Mouse (Mus musculus) intestine, postnatal 0 days (tissue): ENCODE data around the gene Olfr1028. TPM values are rescaled to one million over a fixed set of nuclear protein-coding genes. Genes with fewer than 3 reads are reported as not detected.

ENCODE experiments used
- ATAC-seq: fragments of 200-750 bp; cut with Nextera tagmentation; 2 replicates; pipeline ENCODE4 v1.8.0; 2017; ENCODE audit warnings: mild to moderate bottlenecking, moderate TSS enrichment, moderate library complexity
- H3K27ac ChIP-seq: fragments of 300-500 bp; sonication (generic); 2 replicates; pipeline ENCODE4 v1.5.1; 2014; ENCODE audit warnings: mild to moderate bottlenecking, low read depth, low read length, moderate library complexity
- H3K27me3 ChIP-seq: fragments of 300-500 bp; sonication (generic); replicated peaks from 2 replicates; pipeline ENCODE4 v1.6.1; 2014; ENCODE audit warnings: low read length, mixed read lengths; ENCODE audit not compliant: control insufficient read depth, insufficient read depth
- H3K36me3 ChIP-seq: fragments of 300-500 bp; sonication (generic); 2 replicates; pipeline ENCODE4 v1.6.1; 2014; ENCODE audit warnings: mild to moderate bottlenecking, moderate library complexity; ENCODE audit not compliant: control insufficient read depth, insufficient read depth
- H3K4me1 ChIP-seq: fragments of 300-500 bp; sonication (generic); replicated peaks from 2 replicates; pipeline ENCODE4 v1.6.1; 2014; ENCODE audit warnings: antibody characterized with exemption, low read length, mixed read lengths; ENCODE audit not compliant: control insufficient read depth, insufficient read depth
- H3K4me2 ChIP-seq: fragments of 300-500 bp; sonication (generic); replicated peaks from 2 replicates; pipeline ENCODE4 v1.6.1; 2014; ENCODE audit warnings: low read depth, mild to moderate bottlenecking, moderate library complexity
- H3K4me3 ChIP-seq: fragments of 300-500 bp; sonication (generic); 2 replicates; pipeline ENCODE4 v1.5.1; 2014; ENCODE audit warnings: low read depth, low read length
- H3K9ac ChIP-seq: fragments of 300-500 bp; sonication (generic); 2 replicates; pipeline ENCODE4 v1.6.1; 2014; ENCODE audit warnings: mild to moderate bottlenecking, low read depth, low read length
- H3K9me3 ChIP-seq: fragments of 300-500 bp; sonication (generic); 2 replicates; pipeline ENCODE4 v1.6.1; 2016; ENCODE audit warnings: mixed run types; ENCODE audit not compliant: control insufficient read depth
- CTCF ChIP-seq: sonication (generic); IDR thresholded peaks from 2 replicates; pipeline ENCODE4 v1.5.1; 2016; ENCODE audit warnings: low read depth, mild to moderate bottlenecking, control low read depth, antibody characterized with exemption, moderate library complexity
- WGBS: fragments of 180-500 bp; shearing (Covaris S2); extraction: QIAGEN DNeasy Blood & Tissue Kit; methylation state at CpG from one replicate; pipeline ENCODE4 v1.1.7; 2014; 5-methylcytosine and 5-hydroxymethylcytosine counted together
- polyA plus RNA-seq: library from polyadenylated mRNA; unstranded; fragments of >200 nt; fragmentation: Nextera tagmentation; extraction: Ambion mirVana; gene quantifications from 2 replicates; pipeline ENCODE4 v1.2.1, GENCODE M21; 2015

Olfr1028 gene
- not detected in 2 replicates for polyA plus RNA-seq

- Histone ChIP-seq H3K4me1 (no peaks in the 10 kb centered on the region), H3K27me3 (no peaks in the 10 kb centered on the region), H3K9me3 (no peaks in the 10 kb centered on the region), H3K27ac (no peak within 1 kb of the TSS), H3K4me3 (no peak within 1 kb of the TSS), H3K36me3 (no peaks in the 10 kb centered on the region), H3K4me2 (no peak within 1 kb of the TSS), H3K9ac (no peak within 1 kb of the TSS)
- no peak for TF ChIP-seq CTCF
- WGBS: 73% methylated on average over 1 of the region's 1 CpGs
- no peak for ATAC-seq
Measured at GRCm38 (mm10) chr2:85950137-85950536, at the start of gene Olfr1028. TSS of gene Olfr1028 (plus strand) at chr2:85950437.

GRCm38 (mm10) chr2:85904952-85905351, 45.3 kb upstream of the Olfr1028 start, which contains the start of gene Olfr1024:
TSS of gene Olfr1024 (minus strand) at chr2:85905052.
- no peak for TF ChIP-seq CTCF

GRCm38 (mm10) chr2:85913197-85913596, 37.0 kb upstream of the Olfr1028 start:
- no peak for ATAC-seq
- H3K27ac ChIP-seq: no peak overlapping the region
- no peak overlapping the region for H3K4me2 ChIP-seq
- no peak overlapping the region for H3K4me3 ChIP-seq
- H3K9ac ChIP-seq: no peak overlapping the region
- no peaks in the 10 kb centered on the region for H3K4me1 ChIP-seq
- no peaks in the 10 kb centered on the region for H3K36me3 ChIP-seq
- no peak for TF ChIP-seq CTCF
- no peaks in the 10 kb centered on the region for H3K27me3 ChIP-seq
- no peaks in the 10 kb centered on the region for H3K9me3 ChIP-seq

More at GRCm38 (mm10) chr2:85904952-85905351, 45.3 kb upstream of the Olfr1028 start, which contains the start of gene Olfr1024:
- Histone ChIP-seq H3K27me3 (no peaks in the 10 kb centered on the region), H3K4me3 (no peak within 1 kb of the TSS), H3K9me3 (no peaks in the 10 kb centered on the region), H3K4me1 (no peaks in the 10 kb centered on the region), H3K9ac (no peak within 1 kb of the TSS), H3K4me2 (no peak within 1 kb of the TSS), H3K36me3 (no peaks in the 10 kb centered on the region), H3K27ac (no peak within 1 kb of the TSS)
- WGBS: 88% methylated on average over 3 of the region's 3 CpGs
- ATAC-seq: no peak

GRCm38 (mm10) chr2:85914893-85915292, 35.3 kb upstream of the Olfr1028 start, which contains the start of gene Olfr1025-ps1:
TSS of gene Olfr1025-ps1 (plus strand) at chr2:85915193.
- Histone ChIP-seq H3K9me3 (no peaks in the 10 kb centered on the region), H3K4me1 (no peaks in the 10 kb centered on the region), H3K4me3 (no peak within 1 kb of the TSS), H3K27ac (no peak within 1 kb of the TSS), H3K9ac (no peak within 1 kb of the TSS), H3K27me3 (no peaks in the 10 kb centered on the region), H3K4me2 (no peak within 1 kb of the TSS), H3K36me3 (no peaks in the 10 kb centered on the region)
- 48% methylated on average over 1 of the region's 1 CpGs for WGBS
- TF ChIP-seq CTCF: no peak
- ATAC-seq: no peak

GRCm38 (mm10) chr2:85921258-85921657, 29.0 kb upstream of the Olfr1028 start, which contains the start of gene Olfr1026:
TSS of gene Olfr1026 (plus strand) at chr2:85921558.
- no peaks in the 10 kb centered on the region for H3K36me3 ChIP-seq
- H3K27me3 ChIP-seq: no peaks in the 10 kb centered on the region
- H3K4me3 ChIP-seq: no peak within 1 kb of the TSS
- H3K9me3 ChIP-seq: no peaks in the 10 kb centered on the region
- no peak for TF ChIP-seq CTCF
- H3K9ac ChIP-seq: no peak within 1 kb of the TSS
- WGBS: 88% methylated on average over 3 of the region's 3 CpGs
- H3K27ac ChIP-seq: no peak within 1 kb of the TSS
- H3K4me1 ChIP-seq: no peaks in the 10 kb centered on the region
- ATAC-seq: no peak
- H3K4me2 ChIP-seq: no peak within 1 kb of the TSS

GRCm38 (mm10) chr2:85973595-85973994, 23.4 kb downstream of the Olfr1028 start, which contains the start of gene Olfr1029:
TSS of gene Olfr1029 (plus strand) at chr2:85973895.
- no peaks in the 10 kb centered on the region for H3K9me3 ChIP-seq
- no peak for ATAC-seq
- H3K27ac ChIP-seq: no peak within 1 kb of the TSS
- H3K4me2 ChIP-seq: no peak within 1 kb of the TSS
- no peaks in the 10 kb centered on the region for H3K36me3 ChIP-seq
- no peaks in the 10 kb centered on the region for H3K4me1 ChIP-seq
- WGBS: 83% methylated on average over 2 of the region's 2 CpGs
- no peak within 1 kb of the TSS for H3K4me3 ChIP-seq
- TF ChIP-seq CTCF: no peak
- H3K27me3 ChIP-seq: no peaks in the 10 kb centered on the region
- H3K9ac ChIP-seq: no peak within 1 kb of the TSS
